Mouse (Mus musculus) embryonic facial prominence, embryonic 15.5 days (tissue): Measurements from ENCODE around the gene Tmem217. TPM values are rescaled to one million over a fixed set of nuclear protein-coding genes. Genes with fewer than 3 reads are reported as not detected.
A peak's percentile ranks its signal among the peaks of the same experiment; 100 is the strongest.

Source experiments
- ATAC-seq: fragments of 200-750 bp; cut with Nextera tagmentation; 2 replicates; pipeline ENCODE4 v1.8.0; 2017; ENCODE audit warnings: low read depth, moderate TSS enrichment; ENCODE audit not compliant: insufficient number of reproducible peaks, low FRiP score, low TSS enrichment
- H3K27ac ChIP-seq: fragments of 300-500 bp; sonication (generic); replicated peaks from 2 replicates; pipeline ENCODE4 v1.5.1; 2015; ENCODE audit warnings: mild to moderate bottlenecking, inconsistent platforms
- H3K27me3 ChIP-seq: fragments of 300-500 bp; sonication (generic); 2 replicates; pipeline ENCODE4 v1.6.1; 2015; ENCODE audit warnings: inconsistent platforms
- H3K36me3 ChIP-seq: fragments of 300-500 bp; sonication (generic); 2 replicates; pipeline ENCODE4 v1.6.1; 2015; ENCODE audit warnings: mild to moderate bottlenecking, inconsistent platforms
- H3K4me1 ChIP-seq: fragments of 300-500 bp; sonication (generic); 2 replicates; pipeline ENCODE4 v1.6.1; 2015; ENCODE audit warnings: inconsistent platforms
- H3K4me2 ChIP-seq: fragments of 300-500 bp; sonication (generic); replicated peaks from 2 replicates; pipeline ENCODE4 v1.6.1; 2015; ENCODE audit warnings: mild to moderate bottlenecking, inconsistent platforms
- H3K4me3 ChIP-seq: fragments of 300-500 bp; sonication (generic); replicated peaks from 2 replicates; pipeline ENCODE4 v1.5.1; 2015; ENCODE audit warnings: mild to moderate bottlenecking, inconsistent platforms
- H3K9ac ChIP-seq: fragments of 300-500 bp; sonication (generic); 2 replicates; pipeline ENCODE4 v1.6.1; 2015; ENCODE audit warnings: inconsistent platforms
- H3K9me3 ChIP-seq: fragments of 300-500 bp; sonication (generic); replicated peaks from 2 replicates; pipeline ENCODE4 v1.6.1; 2016; ENCODE audit warnings: inconsistent platforms
- WGBS: fragments of 180-500 bp; shearing (Covaris S2); methylation state at CpG from one replicate; pipeline ENCODE4 v1.1.7; 2015; 5-methylcytosine and 5-hydroxymethylcytosine counted together
- polyA plus RNA-seq: library from polyadenylated mRNA; unstranded; fragments of >200 nt; fragmentation: Nextera tagmentation; extraction: Ambion mirVana; gene quantifications from 2 replicates; pipeline ENCODE4 v1.2.1, GENCODE M21; 2015

Gene Tmem217
- polyA plus RNA-seq, 1 experiment from 2014 or later: 1.6 TPM

DNA sequence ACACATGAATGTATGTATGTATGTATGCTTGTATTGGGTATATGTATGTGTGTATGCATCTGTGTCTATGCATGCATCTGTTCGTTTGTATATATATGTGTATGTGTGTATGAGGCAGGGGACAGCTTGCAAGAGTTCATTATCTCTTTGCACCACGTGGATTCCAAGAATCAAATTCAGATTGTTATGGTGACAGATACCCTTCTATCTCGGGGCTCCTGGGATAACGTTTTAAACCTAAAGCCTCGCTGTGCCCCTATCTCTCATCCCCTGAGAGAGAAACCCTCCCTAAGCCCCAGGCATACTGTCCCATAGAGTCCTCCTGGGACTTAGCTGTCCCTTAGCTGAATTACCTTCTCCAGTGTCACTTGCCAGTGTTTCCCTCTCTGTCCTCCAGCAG, 31.4 kb upstream of the Tmem217 start:
- ATAC-seq: no peak
- peaks cover 8% of the 10 kb centered on the region; the same call in 1 of the 2 replicates for H3K4me1 ChIP-seq
- WGBS: 79% methylated on average over 5 of the region's 5 CpGs
- H3K27ac ChIP-seq: no peak overlapping the region
- no peak overlapping the region for H3K4me2 ChIP-seq
- no peaks in the 10 kb centered on the region for H3K9me3 ChIP-seq
- H3K27me3 ChIP-seq: no peaks in the 10 kb centered on the region
- no peak overlapping the region for H3K9ac ChIP-seq
- no peak overlapping the region for H3K4me3 ChIP-seq
- peaks cover 19% of the 10 kb centered on the region for H3K36me3 ChIP-seq

DNA sequence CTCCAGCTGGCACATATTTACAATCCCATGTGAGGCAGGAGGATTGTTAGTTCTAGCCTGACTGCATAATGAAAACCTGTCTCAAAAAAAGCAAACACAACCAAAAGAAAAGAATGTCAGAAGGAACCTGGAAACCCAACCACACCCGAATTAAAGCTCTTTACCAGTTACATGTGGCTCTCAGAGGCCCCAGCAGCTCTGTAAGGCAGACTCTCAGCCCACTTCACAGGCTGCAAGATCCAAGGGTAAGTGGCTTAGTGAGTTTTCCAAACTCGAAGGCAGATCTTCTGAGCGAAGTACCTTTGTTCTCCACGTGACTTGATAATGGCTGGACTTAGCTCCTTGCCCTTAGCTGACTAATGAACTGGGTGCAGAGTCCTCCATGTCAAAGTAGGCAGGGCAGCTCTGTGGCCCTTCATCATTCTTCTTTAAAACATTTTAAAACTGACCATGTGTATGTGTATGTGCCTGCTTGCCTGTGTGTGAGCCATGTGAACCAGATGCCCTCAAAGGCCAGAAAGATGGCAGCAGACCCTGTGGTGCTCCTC, 27.5 kb upstream of the Tmem217 start:
- Histone ChIP-seq H3K27ac (no peak overlapping the region; the same call in 1 of the 2 replicates), H3K4me1 (peaks cover 4% of the 10 kb centered on the region; the same call in 1 of the 2 replicates), H3K27me3 (no peaks in the 10 kb centered on the region), H3K9me3 (no peaks in the 10 kb centered on the region), H3K9ac (no peak overlapping the region), H3K36me3 (peaks cover 40% of the 10 kb centered on the region), H3K4me3 (no peak overlapping the region), H3K4me2 (no peak overlapping the region)
- WGBS: 75% methylated on average over 4 of the region's 4 CpGs
- ATAC-seq: no peak

DNA sequence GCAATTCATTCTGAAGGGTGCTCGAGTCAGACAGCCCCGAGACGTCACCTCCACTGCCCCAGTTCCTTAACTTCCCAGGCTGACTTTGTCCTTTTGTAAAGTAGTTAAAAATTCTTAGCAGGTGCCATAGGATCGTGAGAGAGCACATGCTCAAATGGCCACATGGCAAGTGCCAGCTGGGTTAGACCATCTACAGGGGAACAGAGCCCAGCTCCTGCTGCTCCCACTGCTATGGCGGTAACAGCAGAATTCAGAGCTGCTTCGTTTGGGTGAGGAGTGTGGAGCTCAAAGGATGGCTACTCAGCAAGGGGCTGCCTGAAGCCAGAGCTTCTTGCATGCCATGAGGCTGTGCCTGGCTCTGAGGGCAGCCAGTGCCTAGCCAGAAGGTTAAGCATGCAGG, 17.6 kb upstream of the Tmem217 start:
- Histone ChIP-seq H3K27ac (no peak overlapping the region), H3K4me2 (no peak overlapping the region), H3K4me1 (no peaks in the 10 kb centered on the region), H3K9me3 (no peaks in the 10 kb centered on the region), H3K9ac (no peak overlapping the region), H3K36me3 (peaks cover 52% of the 10 kb centered on the region), H3K4me3 (no peak overlapping the region), H3K27me3 (no peaks in the 10 kb centered on the region)
- no peak for ATAC-seq
- 77% methylated on average over 6 of the region's 6 CpGs for WGBS

DNA sequence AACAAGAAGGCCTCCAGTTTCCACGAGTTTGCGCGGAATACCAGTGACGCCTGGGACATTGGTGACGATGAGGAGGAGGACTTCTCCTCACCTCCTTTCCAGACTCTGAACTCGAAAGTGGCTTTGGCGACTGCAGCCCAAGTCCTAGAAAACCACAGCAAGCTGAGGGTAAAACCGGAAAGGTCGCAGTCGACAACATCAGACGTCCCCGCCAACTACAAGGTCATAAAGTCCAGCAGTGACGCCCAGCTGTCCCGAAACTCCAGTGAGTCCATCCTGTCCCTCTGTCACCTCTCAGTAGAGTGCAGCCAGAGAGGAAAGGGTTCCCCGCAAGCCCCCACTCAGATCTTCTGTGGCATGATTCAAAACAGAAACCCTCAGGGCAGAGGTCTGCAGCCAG, 16.2 kb upstream of the Tmem217 start:
- 87% methylated on average over 15 of the region's 15 CpGs for WGBS
- peaks cover 53% of the 10 kb centered on the region for H3K36me3 ChIP-seq
- no peak overlapping the region for H3K4me3 ChIP-seq
- H3K27ac ChIP-seq: no peak overlapping the region
- no peak overlapping the region for H3K9ac ChIP-seq
- H3K4me1 ChIP-seq: no peaks in the 10 kb centered on the region
- ATAC-seq: no peak
- no peaks in the 10 kb centered on the region for H3K27me3 ChIP-seq
- H3K4me2 ChIP-seq: no peak overlapping the region
- no peaks in the 10 kb centered on the region for H3K9me3 ChIP-seq

DNA sequence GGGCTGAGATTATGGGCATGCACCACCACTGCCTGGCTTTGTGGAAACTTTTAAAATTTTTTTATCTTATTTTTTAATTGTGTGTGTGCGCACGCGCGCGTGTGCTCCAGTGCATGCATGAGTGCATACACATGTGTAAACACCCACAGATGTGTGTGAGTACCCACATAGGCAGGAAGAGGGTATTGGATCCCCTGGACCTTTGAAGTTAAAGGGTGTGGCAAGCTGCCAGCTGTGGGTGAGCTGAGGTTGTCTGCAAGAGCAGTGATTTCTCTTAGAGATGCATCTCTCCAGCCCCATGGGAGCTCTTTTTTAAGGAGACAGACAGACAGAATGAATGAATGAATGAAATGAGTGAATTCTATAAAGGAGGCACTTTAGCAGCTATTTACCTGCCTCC, 13.3 kb upstream of the Tmem217 start:
- no peak overlapping the region for H3K4me2 ChIP-seq
- ATAC-seq: no peak
- H3K27me3 ChIP-seq: no peaks in the 10 kb centered on the region
- H3K4me3 ChIP-seq: no peak overlapping the region
- 91% methylated on average over 5 of the region's 5 CpGs for WGBS
- no peak overlapping the region for H3K9ac ChIP-seq
- peaks cover 30% of the 10 kb centered on the region for H3K36me3 ChIP-seq
- no peak overlapping the region for H3K27ac ChIP-seq
- H3K4me1 ChIP-seq: no peaks in the 10 kb centered on the region
- no peaks in the 10 kb centered on the region for H3K9me3 ChIP-seq

DNA sequence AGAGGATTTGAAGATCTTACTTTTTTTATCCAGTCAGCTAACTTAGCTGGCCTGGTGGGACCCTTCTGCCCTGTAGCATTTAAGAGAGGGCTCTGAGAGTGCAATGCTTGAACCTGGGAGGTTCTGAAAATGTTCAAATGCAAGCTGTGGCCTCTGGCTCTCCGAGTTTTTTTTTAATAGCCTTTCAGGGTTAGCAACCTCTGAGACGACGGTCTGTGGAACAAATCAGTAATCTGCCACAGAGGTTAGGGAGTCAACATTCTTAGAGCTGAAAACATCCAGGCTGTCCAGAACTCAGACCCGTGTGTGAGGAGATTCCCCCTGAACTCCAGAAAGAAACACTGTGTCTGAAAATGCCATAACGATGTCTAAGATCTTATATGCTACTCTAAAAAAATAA, 6.3 kb upstream of the Tmem217 start:
- Histone ChIP-seq H3K9ac (no peak overlapping the region), H3K27me3 (no peaks in the 10 kb centered on the region), H3K4me3 (no peak overlapping the region), H3K36me3 (peaks cover 6% of the 10 kb centered on the region; the same call in 1 of the 2 replicates), H3K4me2 (no peak overlapping the region), H3K4me1 (peaks cover 7% of the 10 kb centered on the region), H3K9me3 (no peaks in the 10 kb centered on the region), H3K27ac (no peak overlapping the region)
- WGBS: 67% methylated on average over 5 of the region's 5 CpGs
- ATAC-seq: no peak

DNA sequence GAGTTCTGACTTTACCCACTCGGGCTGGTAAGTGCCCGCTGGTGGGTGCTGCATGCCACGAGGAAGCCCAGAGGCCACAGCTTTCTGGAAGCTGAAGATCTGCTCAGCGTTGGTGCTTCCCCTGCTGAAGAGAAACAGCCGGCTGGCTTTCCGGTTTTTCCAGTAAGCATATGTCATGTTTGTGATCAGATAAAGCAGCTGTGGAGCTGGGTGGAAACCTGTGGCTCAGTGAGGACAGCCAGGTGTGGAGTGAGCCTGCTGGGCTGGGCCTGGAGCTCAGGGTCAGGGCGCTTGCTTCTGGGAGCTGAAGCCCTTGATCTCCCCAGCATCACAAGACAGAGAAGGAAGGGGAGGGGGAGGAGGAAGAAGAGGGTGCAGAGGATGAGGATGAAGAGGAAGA, 4.7 kb upstream of the Tmem217 start:
- Histone ChIP-seq H3K36me3 (peaks cover 6% of the 10 kb centered on the region; the same call in 1 of the 2 replicates), H3K9me3 (no peaks in the 10 kb centered on the region), H3K27ac (no peak overlapping the region), H3K4me2 (no peak overlapping the region), H3K9ac (no peak overlapping the region), H3K27me3 (no peaks in the 10 kb centered on the region), H3K4me3 (no peak overlapping the region), H3K4me1 (peaks cover 7% of the 10 kb centered on the region)
- 57% methylated on average over 7 of the region's 7 CpGs for WGBS
- no peak for ATAC-seq

DNA sequence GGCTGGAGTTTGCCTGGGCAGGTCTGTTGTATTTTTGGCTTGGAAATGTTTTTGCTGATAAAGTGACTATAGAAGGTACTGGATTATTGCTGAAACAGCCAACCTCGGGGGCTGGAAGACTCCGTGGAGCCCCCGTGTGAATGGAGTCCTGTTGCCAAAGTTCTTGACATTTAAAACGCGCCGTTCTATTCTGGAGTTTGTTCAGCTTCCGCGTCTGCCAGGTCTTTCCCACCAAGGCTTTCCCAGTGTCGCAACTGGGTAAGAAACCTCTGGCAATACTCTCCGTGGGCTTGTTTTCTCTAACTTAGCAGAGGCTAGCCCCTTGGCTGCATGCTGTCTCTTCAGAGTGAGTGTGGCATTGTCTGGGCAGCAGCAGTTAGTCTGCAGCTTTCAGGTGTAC, 4.3 kb upstream of the Tmem217 start:
- Histone ChIP-seq H3K36me3 (peaks cover 6% of the 10 kb centered on the region; the same call in 1 of the 2 replicates), H3K9ac (no peak overlapping the region), H3K4me2 (no peak overlapping the region), H3K9me3 (no peaks in the 10 kb centered on the region), H3K27me3 (no peaks in the 10 kb centered on the region), H3K4me3 (no peak overlapping the region), H3K4me1 (peaks cover 7% of the 10 kb centered on the region), H3K27ac (no peak overlapping the region)
- ATAC-seq: no peak
- WGBS: 86% methylated on average over 10 of the region's 10 CpGs

DNA sequence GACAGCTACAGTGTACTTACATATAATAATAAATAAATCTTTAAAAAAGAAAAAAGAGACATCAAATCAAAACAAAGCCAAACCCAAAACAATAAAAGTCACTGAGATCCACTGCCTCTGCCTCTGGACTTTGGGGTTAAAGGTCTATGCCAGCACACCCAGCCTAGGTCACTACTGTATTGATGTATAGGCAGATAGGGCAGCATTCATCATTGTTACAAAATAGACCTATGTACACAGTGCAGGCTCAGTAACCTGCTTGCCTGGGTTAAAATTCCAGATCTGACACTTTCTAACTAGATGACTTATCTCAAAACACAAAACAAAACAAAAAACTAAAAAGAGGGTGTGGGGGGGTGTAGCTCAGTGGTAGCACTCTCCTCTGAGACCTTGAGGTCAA, 2.0 kb upstream of the Tmem217 start:
- ATAC-seq: no peak
- Histone ChIP-seq H3K9ac (no peak overlapping the region), H3K36me3 (no peaks in the 10 kb centered on the region), H3K9me3 (no peaks in the 10 kb centered on the region), H3K4me2 (no peak overlapping the region), H3K27me3 (no peaks in the 10 kb centered on the region), H3K4me3 (no peak overlapping the region), H3K4me1 (peaks cover 25% of the 10 kb centered on the region), H3K27ac (no peak overlapping the region)

DNA sequence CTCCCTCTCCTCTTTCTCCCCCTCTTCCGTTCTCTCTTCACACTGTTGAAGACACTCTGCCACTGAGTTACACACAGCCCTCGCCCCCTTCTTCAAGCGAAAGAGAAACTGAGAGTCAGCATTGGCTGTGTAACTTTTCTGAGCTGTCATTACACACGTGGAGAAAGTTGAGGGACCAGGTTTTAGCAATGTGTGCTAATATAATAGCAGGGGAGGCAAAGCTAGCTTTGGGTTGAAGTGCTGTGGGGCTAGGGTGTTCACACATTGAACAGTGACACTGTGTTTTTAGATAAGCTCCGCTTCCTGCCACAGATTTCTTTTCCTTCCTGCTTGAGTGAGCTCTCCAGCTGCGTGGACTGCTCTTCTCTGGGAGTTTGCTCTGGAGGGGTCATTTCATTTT, 1.2 kb downstream of the Tmem217 start:
- Histone ChIP-seq H3K4me3 (no peak overlapping the region), H3K9ac (no peak overlapping the region), H3K27me3 (no peaks in the 10 kb centered on the region), H3K4me1 (peaks cover 19% of the 10 kb centered on the region), H3K4me2 (peak overlapping the region; percentile 90; the same call in 1 of the 2 replicates), H3K36me3 (no peaks in the 10 kb centered on the region), H3K27ac (no peak overlapping the region), H3K9me3 (no peaks in the 10 kb centered on the region)
- ATAC-seq: no peak
- 59% methylated on average over 6 of the region's 6 CpGs for WGBS

DNA sequence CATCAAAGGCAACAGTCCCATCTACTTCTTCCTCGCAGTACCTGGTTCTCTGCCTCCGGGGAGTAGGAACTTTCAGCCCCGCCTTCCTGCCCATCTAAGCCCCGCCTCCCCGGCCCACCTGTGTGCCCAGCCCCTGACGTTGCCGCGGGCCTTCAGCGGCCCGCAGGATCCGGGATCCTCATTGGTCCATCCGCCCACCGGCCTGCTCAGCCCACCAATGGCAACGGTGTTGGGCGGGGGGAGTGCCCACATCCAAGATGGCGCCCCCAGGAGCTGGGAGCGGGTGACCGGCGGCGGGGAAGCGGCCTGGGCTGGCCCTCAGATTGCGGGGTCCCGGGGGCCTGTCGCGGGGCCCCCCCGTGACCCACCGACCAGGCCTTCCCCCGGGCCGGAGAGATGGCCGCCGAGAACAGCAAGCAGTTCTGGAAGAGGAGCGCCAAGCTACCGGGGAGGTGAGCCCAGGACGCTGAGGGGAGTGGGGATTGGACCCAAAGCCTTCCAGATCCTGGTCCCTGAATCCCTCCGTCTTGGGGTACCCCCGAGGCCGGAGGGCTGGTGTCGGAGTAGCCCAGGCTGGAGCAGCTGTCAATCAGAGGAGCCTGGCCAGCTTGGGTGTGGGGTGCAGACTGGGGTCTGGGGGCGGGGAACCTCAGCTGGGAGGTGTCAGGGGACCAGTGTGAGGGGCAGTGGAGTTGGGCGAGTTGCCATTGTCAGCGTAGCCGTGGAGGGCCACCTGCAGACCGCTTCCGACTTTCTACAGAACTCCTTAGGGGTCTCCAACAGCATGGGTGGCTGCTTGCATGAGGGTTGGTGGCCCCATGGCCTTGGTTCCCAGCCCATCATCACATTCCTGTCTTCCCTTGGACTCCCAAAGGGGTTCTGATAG, 2.4 kb downstream of the Tmem217 start, which contains the start of the genes Gm17657 and Tbc1d22b:
Gene Gm17657, minus strand, starts transcription at position 96 of the 886 bp plus-strand sequence.
Gene Tbc1d22b, plus strand, starts transcription at position 243 of the 886 bp plus-strand sequence.
- peak; percentile 95 for ATAC-seq
- no peaks in the 10 kb centered on the region for H3K9me3 ChIP-seq
- H3K9ac ChIP-seq: peak within 1 kb of the TSS; percentile 96
- peak within 1 kb of the TSS; percentile 52; the same call in 1 of the 2 replicates for H3K27ac ChIP-seq
- H3K4me3 ChIP-seq: peak within 1 kb of the TSS; percentile 68
- peak within 1 kb of the TSS; percentile 90 for H3K4me2 ChIP-seq
- H3K36me3 ChIP-seq: no peaks in the 10 kb centered on the region
- no peaks in the 10 kb centered on the region for H3K27me3 ChIP-seq
- WGBS: under 1% methylated on average over 44 of the region's 44 CpGs
- peaks cover 19% of the 10 kb centered on the region for H3K4me1 ChIP-seq
